Mouse (Mus musculus): ENCODE measurements around the gene Gm43951. TPM values are rescaled to one million over a fixed set of nuclear protein-coding genes. Genes with fewer than 3 reads are reported as not detected.

Gene Gm43951
- 0.10 and 0.24 TPM in 2 replicates for polyA plus RNA-seq (2016; fragmentation: Nextera tagmentation; extraction: Ambion mirVana)

DNA sequence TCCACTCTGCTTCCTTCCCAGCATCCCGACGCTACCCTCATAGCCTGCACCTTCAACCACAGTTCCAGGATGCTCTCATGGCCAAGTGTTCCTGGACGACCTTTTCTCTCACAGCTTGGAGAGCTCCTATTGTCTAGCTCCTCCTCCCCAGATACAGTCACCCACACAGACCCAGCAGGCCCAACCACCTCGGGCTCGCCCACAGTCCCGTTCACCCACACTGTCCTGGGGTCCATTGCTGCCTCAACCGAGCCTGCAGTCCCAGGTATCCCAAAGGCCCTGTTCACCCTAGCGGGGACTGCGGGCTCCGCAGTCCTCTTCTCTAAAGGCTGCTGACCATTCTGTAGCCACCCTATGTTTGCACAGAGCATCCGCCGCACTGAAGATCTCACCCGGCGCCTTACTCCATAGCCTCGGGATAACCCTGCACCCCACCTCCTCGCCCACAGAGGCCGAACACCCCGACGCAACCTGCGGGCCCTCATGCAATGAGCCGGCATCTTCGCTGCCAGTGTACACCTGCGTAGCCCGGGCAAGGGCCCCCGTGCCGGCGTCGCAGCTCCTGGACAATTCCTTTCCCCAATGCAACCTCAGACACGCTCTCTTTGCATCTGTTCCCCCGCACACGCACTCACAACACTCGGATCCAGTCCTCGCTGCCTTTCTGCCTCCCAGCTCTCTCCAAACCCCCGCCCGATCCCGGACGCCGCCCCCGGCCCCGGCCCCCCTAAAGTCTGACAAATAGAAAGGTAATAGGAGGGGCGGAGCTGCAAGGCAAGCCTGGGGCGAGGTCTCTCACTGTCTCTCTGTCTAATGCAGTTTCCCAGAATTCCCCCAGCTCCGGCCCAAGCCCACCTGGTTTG, at the start of gene Gm43951:
Gm43951 (minus strand) TSS at position 500 of the 863 bp plus-strand sequence.
- peak within 1 kb of the TSS; percentile 92 for H3K4me3 ChIP-seq
- H3K27me3 ChIP-seq (ENCODE audit: insufficient read depth, poor library complexity, severe bottlenecking), result no peaks in the 10 kb centered on the region
- H3K4me1 ChIP-seq, result peaks cover 24% of the 10 kb centered on the region
- peak within 1 kb of the TSS; percentile 89 for H3K27ac ChIP-seq
- no peaks in the 10 kb centered on the region for H3K9me3 ChIP-seq
- DNase-seq (ENCODE audit: low spot score), result peak; percentile 82
- under 1% methylated on average over 43 of the region's 43 CpGs for WGBS
- H3K36me3 ChIP-seq, result peaks cover 29% of the 10 kb centered on the region

DNA sequence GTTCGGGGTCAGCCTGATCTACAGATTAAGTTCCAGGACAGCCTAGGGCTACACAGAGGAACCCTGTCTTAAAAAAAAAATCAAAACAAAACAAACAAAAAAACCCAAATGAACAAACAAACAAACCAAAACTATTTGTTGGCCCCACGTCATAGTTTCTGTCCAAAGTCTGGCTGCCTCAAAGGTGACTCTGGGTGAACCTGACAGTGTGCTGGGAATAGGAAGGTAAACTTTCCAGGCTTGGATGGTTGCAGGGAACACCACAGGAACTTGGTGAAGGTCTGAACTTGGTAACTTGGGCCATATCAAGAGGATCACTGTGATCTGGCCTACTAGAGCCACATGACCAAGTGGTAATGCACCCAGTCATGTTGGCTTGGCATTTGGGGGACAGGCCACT, 49.8 kb upstream of the Gm43951 start:
- H3K27me3 ChIP-seq (ENCODE audit: insufficient read depth, poor library complexity, severe bottlenecking), result peaks cover 23% of the 10 kb centered on the region
- no peak for DNase-seq (ENCODE audit: low spot score)
- 70% methylated on average over 2 of the region's 2 CpGs for WGBS
- no peaks in the 10 kb centered on the region for H3K36me3 ChIP-seq
- no peak overlapping the region for H3K27ac ChIP-seq
- no peak overlapping the region for H3K4me3 ChIP-seq
- H3K4me1 ChIP-seq, result no peaks in the 10 kb centered on the region
- H3K9me3 ChIP-seq, result no peaks in the 10 kb centered on the region

DNA sequence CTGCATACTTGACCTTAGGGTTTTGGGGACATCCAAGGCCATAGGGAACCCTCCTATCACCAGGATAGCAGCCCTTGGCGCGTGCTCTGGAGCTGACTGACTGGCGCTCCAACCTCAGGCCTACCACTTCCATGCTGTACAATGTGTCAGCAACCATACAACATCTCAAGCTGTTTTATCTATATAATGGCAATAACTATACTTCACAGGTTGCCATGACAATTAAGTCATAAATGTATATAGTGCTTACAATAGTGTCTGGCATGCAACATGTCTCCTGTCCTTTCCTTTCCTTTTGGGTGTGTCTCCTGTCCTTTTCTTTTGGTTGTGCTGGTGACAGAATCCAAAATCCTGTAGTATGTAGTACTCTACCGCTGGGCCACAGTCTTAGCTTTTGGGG, 49.0 kb upstream of the Gm43951 start:
- H3K4me3 ChIP-seq, result no peak overlapping the region
- WGBS, result 89% methylated on average over 4 of the region's 4 CpGs

DNA sequence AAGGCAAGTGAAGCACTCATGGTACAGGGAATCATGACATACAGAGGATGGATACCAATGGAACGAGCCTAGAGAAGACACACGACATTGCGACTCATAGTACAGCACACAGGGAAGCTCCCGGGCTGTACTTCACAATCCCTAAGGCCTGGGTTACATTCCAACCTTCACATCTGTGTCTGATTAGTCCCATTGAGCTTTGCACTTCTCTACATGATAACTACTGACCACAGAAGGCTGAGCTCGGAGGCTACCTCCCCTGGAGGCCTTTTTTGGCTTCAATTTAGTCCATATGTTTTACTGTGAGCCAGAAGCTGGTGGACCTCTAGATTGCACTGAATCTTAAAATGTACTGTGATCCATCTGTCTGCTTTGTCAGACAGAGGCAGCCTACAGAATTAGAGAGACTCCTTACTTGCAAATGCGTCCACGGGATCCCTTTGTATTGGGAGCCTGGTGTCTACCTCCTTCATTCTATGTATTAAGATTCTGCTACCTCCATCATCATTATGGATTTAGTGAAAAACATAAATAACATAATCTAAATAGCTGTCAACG, 38.6 kb upstream of the Gm43951 start:
- WGBS, result 73% methylated on average over 8 of the region's 8 CpGs
- DNase-seq (ENCODE audit: low spot score), result no peak
- no peak overlapping the region for H3K4me3 ChIP-seq

More for the DNA sequence above, 49.0 kb upstream of the Gm43951 start:
- Histone ChIP-seq H3K36me3 (no peaks in the 10 kb centered on the region), H3K27ac (no peak overlapping the region), H3K9me3 (no peaks in the 10 kb centered on the region), H3K27me3 (ENCODE audit: insufficient read depth, poor library complexity, severe bottlenecking) (peaks cover 23% of the 10 kb centered on the region), H3K4me1 (no peaks in the 10 kb centered on the region)
- no peak for DNase-seq (ENCODE audit: low spot score)

DNA sequence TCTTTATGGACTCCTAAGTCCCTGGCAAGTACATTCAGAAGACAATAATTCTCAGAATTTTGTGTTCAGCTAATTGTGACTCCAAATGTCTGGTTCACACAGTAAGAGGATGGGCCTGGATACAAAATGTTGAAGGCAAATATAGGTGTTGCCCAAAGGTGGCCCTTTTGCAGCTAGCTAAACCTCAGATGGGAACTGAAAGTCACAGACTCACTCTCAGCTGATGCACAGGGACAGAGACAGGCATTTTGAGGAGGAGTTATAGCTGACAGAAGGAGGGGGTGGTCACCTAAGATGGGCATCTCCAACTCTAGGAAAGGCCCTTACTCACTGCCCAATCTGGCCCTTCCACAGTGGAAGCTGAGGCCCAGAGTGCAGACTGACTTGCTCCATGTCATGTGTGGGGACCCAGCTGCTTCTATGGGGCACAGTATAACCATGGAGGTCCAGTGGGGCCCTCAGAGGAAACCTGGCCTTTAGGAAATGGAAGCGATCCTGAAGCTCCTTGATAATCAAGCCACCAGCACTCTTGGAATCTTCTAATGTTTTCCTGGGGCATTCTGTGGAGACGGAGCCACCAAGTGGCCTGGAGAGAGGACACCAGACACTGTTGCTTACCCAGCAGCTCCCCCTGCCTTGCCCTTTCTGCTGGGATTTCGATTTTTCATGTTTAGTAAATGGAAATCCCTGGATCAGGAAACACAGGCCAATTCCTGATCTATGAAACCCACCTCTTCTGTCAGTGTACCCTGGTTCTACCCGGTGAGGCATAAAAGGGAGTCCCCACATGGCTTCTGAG, 33.6 kb upstream of the Gm43951 start:
- WGBS, result 60% methylated on average over 4 of the region's 4 CpGs
- no peaks in the 10 kb centered on the region for H3K36me3 ChIP-seq
- DNase-seq (ENCODE audit: low spot score), result no peak
- H3K27me3 ChIP-seq (ENCODE audit: insufficient read depth, poor library complexity, severe bottlenecking), result peaks cover 6% of the 10 kb centered on the region; the same call in 1 of the 2 replicates
- no peaks in the 10 kb centered on the region for H3K4me1 ChIP-seq
- no peak overlapping the region for H3K27ac ChIP-seq
- no peak overlapping the region for H3K4me3 ChIP-seq
- H3K9me3 ChIP-seq, result no peaks in the 10 kb centered on the region

More for the DNA sequence above, 38.6 kb upstream of the Gm43951 start:
- Histone ChIP-seq H3K27ac (no peak overlapping the region), H3K27me3 (ENCODE audit: insufficient read depth, poor library complexity, severe bottlenecking) (peaks cover 13% of the 10 kb centered on the region; the same call in 1 of the 2 replicates), H3K4me1 (no peaks in the 10 kb centered on the region), H3K36me3 (no peaks in the 10 kb centered on the region), H3K9me3 (no peaks in the 10 kb centered on the region)

DNA sequence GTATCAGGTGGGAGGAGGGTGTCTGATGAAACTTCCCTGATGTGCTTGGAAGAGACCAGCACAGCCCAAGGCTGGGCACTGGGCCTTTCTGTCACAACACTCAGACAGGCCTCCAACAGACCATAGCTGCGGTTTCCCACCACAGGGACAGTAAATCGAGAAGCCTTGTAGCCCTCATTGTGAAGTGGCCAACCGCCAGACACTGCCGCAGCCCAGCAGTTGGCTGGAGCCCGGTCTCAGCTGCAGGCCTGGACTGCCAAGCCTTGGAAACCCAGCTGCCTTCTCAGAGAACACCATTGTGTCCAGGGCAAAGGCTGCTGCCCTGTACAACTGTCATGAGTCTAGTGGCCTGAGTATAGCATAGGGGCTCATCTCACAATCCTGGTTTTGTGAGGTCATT, 27.4 kb upstream of the Gm43951 start:
- H3K27me3 ChIP-seq (ENCODE audit: insufficient read depth, poor library complexity, severe bottlenecking), result 0 out of 2 replicates have a peak, but pooled peaks cover 4% of the 10 kb centered on the region
- H3K4me1 ChIP-seq, result no peaks in the 10 kb centered on the region
- no peak for DNase-seq (ENCODE audit: low spot score)
- no peak overlapping the region for H3K27ac ChIP-seq
- no peaks in the 10 kb centered on the region for H3K9me3 ChIP-seq
- H3K4me3 ChIP-seq, result no peak overlapping the region
- H3K36me3 ChIP-seq, result no peaks in the 10 kb centered on the region
- 73% methylated on average over 5 of the region's 5 CpGs for WGBS

DNA sequence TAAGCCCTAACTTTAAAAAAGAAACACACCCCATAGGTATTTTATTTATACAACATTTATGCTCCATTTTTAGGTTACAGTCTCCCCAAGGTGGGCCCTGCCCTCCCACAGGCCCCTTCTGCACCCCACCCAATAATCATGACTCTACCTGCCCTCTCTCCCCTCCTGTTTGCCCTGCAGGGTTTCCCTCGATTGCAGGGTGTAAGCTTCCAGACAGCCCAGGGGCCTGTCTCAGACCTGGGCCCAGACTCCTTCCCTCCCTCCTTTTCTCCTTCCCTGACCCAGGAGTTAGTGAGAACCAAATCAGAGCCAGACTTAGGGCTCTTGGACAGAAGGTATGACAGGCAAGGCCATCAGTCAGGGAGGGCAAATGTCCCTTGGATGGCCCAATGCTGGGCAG, 26.4 kb upstream of the Gm43951 start:
- no peak overlapping the region for H3K4me3 ChIP-seq
- no peak overlapping the region for H3K27ac ChIP-seq
- H3K27me3 ChIP-seq (ENCODE audit: insufficient read depth, poor library complexity, severe bottlenecking), result peaks cover 9% of the 10 kb centered on the region; the same call in 1 of the 2 replicates
- peak; percentile 64 for DNase-seq (ENCODE audit: low spot score)
- WGBS, result 52% methylated on average over 1 of the region's 1 CpGs
- no peaks in the 10 kb centered on the region for H3K9me3 ChIP-seq
- H3K4me1 ChIP-seq, result no peaks in the 10 kb centered on the region
- no peaks in the 10 kb centered on the region for H3K36me3 ChIP-seq

DNA sequence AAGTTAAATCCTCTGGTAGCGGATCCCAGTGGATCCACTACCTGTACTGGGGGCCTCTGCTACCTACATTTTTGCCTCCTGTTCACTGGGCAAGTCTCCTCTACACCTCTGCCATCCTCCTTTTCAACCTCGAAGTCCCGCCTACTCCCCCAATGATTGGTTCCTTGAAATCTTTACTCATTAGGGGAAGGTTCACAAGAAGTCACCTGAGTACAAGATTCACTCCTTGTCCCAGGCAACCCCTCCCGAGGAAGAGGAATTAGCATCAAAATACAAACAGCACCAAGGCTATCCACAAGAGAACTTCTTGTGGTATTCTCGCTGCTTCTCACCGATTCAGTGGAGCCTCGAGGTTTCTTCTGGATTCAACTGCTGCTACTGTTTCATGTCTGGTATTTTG, 25.4 kb upstream of the Gm43951 start:
- Histone ChIP-seq H3K4me3 (no peak overlapping the region), H3K9me3 (no peaks in the 10 kb centered on the region), H3K27ac (no peak overlapping the region), H3K36me3 (no peaks in the 10 kb centered on the region), H3K27me3 (ENCODE audit: insufficient read depth, poor library complexity, severe bottlenecking) (peaks cover 9% of the 10 kb centered on the region; the same call in 1 of the 2 replicates), H3K4me1 (no peaks in the 10 kb centered on the region)
- peak; percentile 64 for DNase-seq (ENCODE audit: low spot score)
- WGBS, result 77% methylated on average over 7 of the region's 7 CpGs

DNA sequence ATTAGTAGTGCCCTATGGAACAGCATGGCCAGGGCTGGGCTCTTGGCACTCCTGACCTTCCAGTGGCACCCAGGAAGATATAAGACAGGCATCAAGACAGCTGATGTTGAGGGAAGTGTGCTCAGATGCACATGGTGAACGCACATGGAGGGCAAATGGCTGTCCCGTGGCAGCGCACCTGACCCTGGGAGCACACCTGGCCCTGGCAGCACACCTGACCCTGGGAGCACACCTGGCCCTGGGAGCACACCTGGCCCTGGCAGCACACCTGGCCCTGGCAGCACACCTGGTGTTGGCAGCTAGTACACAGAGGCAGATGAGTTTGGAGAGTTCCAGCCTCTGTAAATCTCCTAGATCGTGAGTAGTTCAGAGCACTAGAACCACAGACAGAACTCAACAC, 21.9 kb upstream of the Gm43951 start:
- H3K27ac ChIP-seq, result no peak overlapping the region
- peaks cover 9% of the 10 kb centered on the region; the same call in 1 of the 2 replicates for H3K27me3 ChIP-seq (ENCODE audit: insufficient read depth, poor library complexity, severe bottlenecking)
- WGBS, result 92% methylated on average over 4 of the region's 4 CpGs

DNA sequence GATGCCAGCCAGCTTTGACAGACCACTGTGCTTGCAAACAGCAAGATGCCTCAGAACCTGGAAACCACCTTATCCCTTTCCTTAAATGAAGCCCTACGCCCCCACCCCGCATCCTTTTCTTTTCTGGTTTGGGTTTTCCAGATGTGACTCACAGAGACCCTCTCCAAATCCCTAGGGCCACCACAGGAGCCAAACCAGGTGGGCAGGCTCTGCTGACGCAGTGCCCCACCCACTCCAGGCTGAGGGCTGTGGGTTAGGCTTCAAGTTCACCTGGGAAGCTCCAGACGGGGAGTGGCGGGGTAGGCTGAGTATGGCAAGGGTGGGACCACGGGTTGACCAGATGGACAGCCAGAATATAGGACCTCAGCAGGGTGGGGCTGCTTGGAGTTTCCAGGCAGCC, 20.3 kb upstream of the Gm43951 start:
- H3K4me3 ChIP-seq, result no peak overlapping the region
- H3K9me3 ChIP-seq, result no peaks in the 10 kb centered on the region
- H3K36me3 ChIP-seq, result no peaks in the 10 kb centered on the region
- peaks cover 9% of the 10 kb centered on the region; the same call in 1 of the 2 replicates for H3K27me3 ChIP-seq (ENCODE audit: insufficient read depth, poor library complexity, severe bottlenecking)
- H3K27ac ChIP-seq, result no peak overlapping the region
- WGBS, result 76% methylated on average over 6 of the region's 6 CpGs
- no peaks in the 10 kb centered on the region for H3K4me1 ChIP-seq
- DNase-seq (ENCODE audit: low spot score), result no peak

More for the DNA sequence above, 21.9 kb upstream of the Gm43951 start:
- Histone ChIP-seq H3K4me3 (no peak overlapping the region), H3K4me1 (no peaks in the 10 kb centered on the region), H3K36me3 (no peaks in the 10 kb centered on the region), H3K9me3 (no peaks in the 10 kb centered on the region)
- DNase-seq (ENCODE audit: low spot score), result peak; percentile 67

DNA sequence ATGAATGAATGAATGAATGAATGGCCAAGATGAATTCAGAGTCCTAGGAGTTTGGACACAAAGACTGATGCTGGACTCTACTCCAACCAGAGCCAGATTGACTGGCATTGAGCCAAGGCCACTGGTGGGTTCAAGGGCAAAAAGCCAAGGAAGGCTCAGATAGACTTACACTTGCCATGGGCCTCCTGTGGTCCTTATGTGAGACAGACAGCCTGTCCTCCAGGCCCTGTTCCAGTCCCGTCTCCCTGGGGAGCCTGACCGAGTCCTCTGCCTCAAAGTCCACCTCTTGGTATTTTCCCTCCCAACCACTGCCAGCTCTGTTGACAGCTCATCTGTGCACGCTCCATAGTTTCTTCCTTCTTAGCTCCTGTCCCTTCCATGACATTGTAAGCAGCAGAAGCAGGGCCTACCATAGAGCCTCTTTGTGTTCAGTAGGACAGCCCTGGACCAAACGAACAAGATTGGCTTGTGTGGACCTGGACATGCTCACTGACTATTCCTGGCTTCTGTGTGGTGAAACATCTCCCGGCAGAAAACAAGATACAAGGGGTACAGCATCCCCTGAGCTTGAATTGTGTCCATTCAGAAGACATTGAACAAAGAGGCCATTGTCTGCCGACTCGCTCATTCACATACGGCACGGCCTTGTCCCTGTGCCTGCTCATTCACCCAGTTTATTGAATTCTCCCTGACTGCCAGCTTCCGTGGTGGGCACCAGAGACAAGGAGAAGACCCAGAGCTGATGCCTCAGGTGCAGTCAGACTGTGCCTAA, 19.6 kb upstream of the Gm43951 start:
- Histone ChIP-seq H3K36me3 (no peaks in the 10 kb centered on the region), H3K4me1 (no peaks in the 10 kb centered on the region), H3K27me3 (ENCODE audit: insufficient read depth, poor library complexity, severe bottlenecking) (peaks cover 9% of the 10 kb centered on the region; the same call in 1 of the 2 replicates), H3K4me3 (no peak overlapping the region), H3K27ac (no peak overlapping the region), H3K9me3 (no peaks in the 10 kb centered on the region)
- no peak for DNase-seq (ENCODE audit: low spot score)
- 76% methylated on average over 10 of the region's 10 CpGs for WGBS

DNA sequence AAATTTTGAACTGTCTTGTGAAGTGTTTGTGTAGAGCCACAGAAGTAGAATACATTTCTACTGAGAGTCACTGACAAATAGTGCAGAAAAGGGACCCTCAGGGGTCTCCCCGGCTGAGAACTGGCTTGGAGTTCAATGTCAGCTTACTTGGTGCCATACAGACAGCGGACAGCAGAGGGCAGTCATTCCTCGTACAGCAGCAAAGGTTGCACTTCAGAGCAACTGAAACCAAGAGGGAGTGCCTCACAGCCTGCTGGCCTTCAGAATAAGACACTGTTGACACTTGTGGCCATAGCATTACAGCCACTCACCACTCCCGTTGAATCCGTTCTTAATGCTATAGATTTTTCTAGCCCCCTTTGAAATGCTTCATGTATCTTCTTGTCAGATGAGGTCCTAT, 18.2 kb upstream of the Gm43951 start:
- no peak for DNase-seq (ENCODE audit: low spot score)
- 18% methylated on average over 5 of the region's 5 CpGs for WGBS
- no peak overlapping the region for H3K27ac ChIP-seq
- peaks cover 5% of the 10 kb centered on the region; the same call in 1 of the 2 replicates for H3K27me3 ChIP-seq (ENCODE audit: insufficient read depth, poor library complexity, severe bottlenecking)
- no peaks in the 10 kb centered on the region for H3K4me1 ChIP-seq
- no peaks in the 10 kb centered on the region for H3K9me3 ChIP-seq
- H3K4me3 ChIP-seq, result no peak overlapping the region
- H3K36me3 ChIP-seq, result no peaks in the 10 kb centered on the region

Data from heart, embryonic 10.5 days (tissue).